Mouse (Mus musculus) myocyte (in vitro differentiated cells): Measurements from ENCODE around the gene 1700123O20Rik. TPM values are rescaled to one million over a fixed set of nuclear protein-coding genes. Genes with fewer than 3 reads are reported as not detected.

Experiments used
- H3K27me3 ChIP-seq: one replicate; pipeline ENCODE4 v1.6.1; 2011; ENCODE audit not compliant: control insufficient read depth, insufficient read depth, insufficient read length
- H3K36me3 ChIP-seq: one replicate; pipeline ENCODE4 v1.6.1; 2011; ENCODE audit not compliant: control insufficient read depth, insufficient read depth
- H3K4me2 ChIP-seq: one replicate; pipeline ENCODE4 v1.6.1; 2011; ENCODE audit warnings: low read depth, control low read depth
- H3K4me3 ChIP-seq: one replicate; pipeline ENCODE4 v1.5.1; 2011; ENCODE audit warnings: mild to moderate bottlenecking, control low read depth, moderate library complexity
- H3K79me2 ChIP-seq: one replicate; pipeline ENCODE4 v1.6.1; 2011; ENCODE audit not compliant: control insufficient read depth, insufficient read depth
- H3ac ChIP-seq: one replicate; pipeline ENCODE4 v1.6.1; 2011; ENCODE audit not compliant: control insufficient read depth, insufficient read length
- CEBPB ChIP-seq: IDR thresholded peaks from 2 replicates; pipeline ENCODE4 v1.6.1; 2011; ENCODE audit warnings: mild to moderate bottlenecking, moderate library complexity; ENCODE audit not compliant: poor library complexity, insufficient read depth, severe bottlenecking
- E2F4 ChIP-seq: IDR thresholded peaks from one replicate; pipeline ENCODE4 v1.6.1; 2011; ENCODE audit warnings: mild to moderate bottlenecking, control low read depth, moderate library complexity; ENCODE audit not compliant: insufficient read depth
- MAX ChIP-seq: IDR thresholded peaks from one replicate; pipeline ENCODE4 v1.6.1; 2011; ENCODE audit warnings: low read depth, mild to moderate bottlenecking, control low read depth
- MYOD1 ChIP-seq, 3 experiments: IDR thresholded peaks; one replicate each; pipeline ENCODE4 v1.6.1; 2011; ENCODE audit warnings: control low read depth in 2 of 3, low read depth in 2 of 3, mild to moderate bottlenecking in 2 of 3, moderate library complexity in 1 of 3; ENCODE audit not compliant: insufficient read length in 2 of 3, control insufficient read depth in 1 of 3
- MYOG ChIP-seq, 3 experiments: IDR thresholded peaks; one replicate each; pipeline ENCODE4 v1.6.1; 2011; ENCODE audit warnings: control low read depth in 2 of 3, low read depth in 2 of 3, mild to moderate bottlenecking in 2 of 3; ENCODE audit not compliant: insufficient read length in 2 of 3, control insufficient read depth in 1 of 3, insufficient read depth in 1 of 3
- POLR2A ChIP-seq: IDR thresholded peaks from one replicate; pipeline ENCODE4 v1.6.1; 2011; ENCODE audit warnings: low read depth, mild to moderate bottlenecking, control low read depth, moderate library complexity; ENCODE audit not compliant: insufficient read length
- POLR2AphosphoS2 ChIP-seq: IDR thresholded peaks from one replicate; pipeline ENCODE4 v1.6.1; 2011; ENCODE audit warnings: low read depth, control low read depth; ENCODE audit not compliant: insufficient read length
- REST ChIP-seq: IDR thresholded peaks from one replicate; pipeline ENCODE4 v1.6.1; 2011; ENCODE audit warnings: mild to moderate bottlenecking, control low read depth, moderate library complexity; ENCODE audit not compliant: insufficient read depth, insufficient read length
- SRF ChIP-seq: IDR thresholded peaks from one replicate; pipeline ENCODE4 v1.6.1; 2011; ENCODE audit warnings: low read depth; ENCODE audit not compliant: control insufficient read depth, insufficient read length
- TCF12 ChIP-seq: IDR thresholded peaks from one replicate; pipeline ENCODE4 v1.6.1; 2011; ENCODE audit warnings: mild to moderate bottlenecking, control low read depth; ENCODE audit not compliant: poor library complexity, insufficient read depth, severe bottlenecking
- TCF3 ChIP-seq: IDR thresholded peaks from one replicate; pipeline ENCODE4 v1.6.1; 2011; ENCODE audit warnings: low read depth, control low read depth; ENCODE audit not compliant: insufficient read length
- USF1 ChIP-seq: IDR thresholded peaks from one replicate; pipeline ENCODE4 v1.6.1; 2011; ENCODE audit warnings: low read depth, mild to moderate bottlenecking, control low read depth, moderate library complexity
- polyA plus RNA-seq: library from polyadenylated mRNA; unstranded; fragments of >200 nt; fragmentation: generic; extraction: Trizol; gene quantifications from one replicate; pipeline ENCODE4 v1.2.1, GENCODE M21; 2012; ENCODE audit warnings: missing spikeins

1700123O20Rik gene
- polyA plus RNA-seq, 1 experiment = 36.3 TPM

DNA sequence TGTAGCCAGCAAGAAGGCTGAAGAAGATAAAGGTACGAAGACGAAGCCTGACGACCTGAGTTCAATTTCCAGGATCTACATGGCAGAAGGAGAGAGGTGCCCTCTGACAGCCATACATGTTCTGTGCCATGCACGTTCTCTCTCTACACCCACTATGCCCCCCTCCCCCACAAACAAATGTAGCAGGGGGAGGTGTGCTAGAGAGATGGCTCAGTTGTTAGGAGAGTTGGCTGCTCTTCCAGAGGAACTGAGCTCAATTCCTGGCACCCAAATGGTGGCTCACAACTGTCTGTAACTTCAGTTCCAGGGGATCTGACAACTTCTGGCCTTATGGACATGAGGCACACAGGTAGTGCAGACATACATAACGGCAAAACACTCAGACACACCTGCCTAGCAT, 9.7 kb upstream of the 1700123O20Rik start:
- TF ChIP-seq SRF = no peak
- TF ChIP-seq TCF12 = no peak
- no peak for TF ChIP-seq TCF3
- no peak for TF ChIP-seq POLR2A
- TF ChIP-seq REST = no peak
- no peak for TF ChIP-seq MYOG (IDR thresholded peaks at IDR 0.05; ENCODE audit: control insufficient read depth in 1 of 3, insufficient read depth in 1 of 3, insufficient read length in 2 of 3, low read depth in 2 of 3)
- TF ChIP-seq E2F4 = no peak
- no peak for TF ChIP-seq POLR2AphosphoS2
- no peak for TF ChIP-seq MAX
- no peak for TF ChIP-seq MYOD1 (IDR thresholded peaks at IDR 0.05; ENCODE audit: control insufficient read depth in 1 of 3, insufficient read length in 2 of 3, low read depth in 2 of 3)
- no peak for TF ChIP-seq CEBPB
- TF ChIP-seq USF1 = no peak
- H3ac ChIP-seq = no peak overlapping the region

DNA sequence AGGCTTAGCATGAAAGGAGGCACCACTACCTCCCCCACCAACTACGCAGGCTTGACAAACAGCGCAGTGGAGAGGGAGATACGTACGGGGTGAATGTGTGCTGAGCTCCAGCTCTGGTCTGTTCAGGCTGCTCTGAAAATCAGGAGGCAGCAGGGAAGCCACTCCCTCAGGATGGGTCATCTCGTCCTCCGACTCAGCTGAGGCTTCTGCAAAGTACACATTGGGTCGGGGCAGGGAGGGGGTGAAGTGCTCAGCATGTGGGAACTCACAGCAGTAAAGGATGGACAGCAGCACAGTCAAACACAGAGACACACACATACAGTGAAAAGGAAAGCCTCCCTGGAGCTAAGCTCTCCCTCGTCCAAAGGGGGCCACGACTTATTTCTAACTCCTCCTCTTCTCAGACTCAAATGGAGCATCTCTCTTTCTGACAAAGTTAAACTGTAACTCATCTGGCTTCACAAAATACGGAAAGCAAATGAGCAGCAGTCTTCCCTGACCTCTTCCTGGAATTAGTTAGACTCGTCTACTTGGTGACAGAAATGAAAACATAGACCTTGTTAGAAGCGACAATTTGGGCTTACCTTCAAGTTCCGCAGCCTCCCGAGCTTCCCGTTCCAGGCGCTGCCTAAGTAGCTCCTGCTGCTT, 7.2 kb upstream of the 1700123O20Rik start:
- H3K36me3 ChIP-seq = peaks cover 30% of the 10 kb centered on the region
- no peak overlapping the region for H3K4me3 ChIP-seq
- H3ac ChIP-seq = no peak overlapping the region
- no peak for TF ChIP-seq E2F4
- TF ChIP-seq POLR2A = no peak
- H3K27me3 ChIP-seq = no peaks in the 10 kb centered on the region
- H3K4me2 ChIP-seq = no peak overlapping the region
- peaks cover 31% of the 10 kb centered on the region for H3K79me2 ChIP-seq

More for the DNA sequence above, 9.7 kb upstream of the 1700123O20Rik start:
- H3K36me3 ChIP-seq = peaks cover 26% of the 10 kb centered on the region
- no peak overlapping the region for H3K4me2 ChIP-seq
- H3K27me3 ChIP-seq = no peaks in the 10 kb centered on the region
- H3K79me2 ChIP-seq = peaks cover 9% of the 10 kb centered on the region
- H3K4me3 ChIP-seq = no peak overlapping the region

DNA sequence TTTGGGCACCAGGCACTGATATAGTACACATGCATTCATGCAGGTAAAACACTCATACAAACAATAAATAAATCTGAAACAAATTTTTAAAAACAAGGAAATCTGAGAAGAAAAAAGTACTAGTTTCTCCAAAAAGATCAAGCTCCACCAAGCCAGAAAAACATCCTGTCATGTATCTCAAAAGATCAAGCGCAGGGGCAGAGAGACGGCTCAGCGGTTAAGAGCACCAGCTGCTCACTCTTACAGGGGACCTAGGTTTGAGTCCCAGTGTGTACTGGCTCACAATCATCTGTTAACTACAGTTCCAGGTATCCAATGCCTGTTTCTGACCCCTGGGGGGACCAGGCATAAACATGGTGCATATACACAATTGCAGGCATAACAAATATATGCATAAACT, 3.6 kb upstream of the 1700123O20Rik start:
- Histone ChIP-seq H3K79me2 (peaks cover 55% of the 10 kb centered on the region), H3K4me3 (no peak overlapping the region), H3K27me3 (no peaks in the 10 kb centered on the region), H3ac (no peak overlapping the region), H3K36me3 (peaks cover 25% of the 10 kb centered on the region), H3K4me2 (no peak overlapping the region)
- TF ChIP-seq REST = no peak
- no peak for TF ChIP-seq MAX
- no peak for TF ChIP-seq MYOD1 (IDR thresholded peaks at IDR 0.05; ENCODE audit: control insufficient read depth in 1 of 3, insufficient read length in 2 of 3, low read depth in 2 of 3)
- TF ChIP-seq POLR2A = no peak
- no peak for TF ChIP-seq USF1
- no peak for TF ChIP-seq TCF12
- no peak for TF ChIP-seq TCF3
- TF ChIP-seq CEBPB = no peak
- TF ChIP-seq SRF = no peak
- TF ChIP-seq E2F4 = no peak
- no peak for TF ChIP-seq POLR2AphosphoS2
- TF ChIP-seq MYOG (IDR thresholded peaks at IDR 0.05; ENCODE audit: control insufficient read depth in 1 of 3, insufficient read depth in 1 of 3, insufficient read length in 2 of 3, low read depth in 2 of 3) = no peak

DNA sequence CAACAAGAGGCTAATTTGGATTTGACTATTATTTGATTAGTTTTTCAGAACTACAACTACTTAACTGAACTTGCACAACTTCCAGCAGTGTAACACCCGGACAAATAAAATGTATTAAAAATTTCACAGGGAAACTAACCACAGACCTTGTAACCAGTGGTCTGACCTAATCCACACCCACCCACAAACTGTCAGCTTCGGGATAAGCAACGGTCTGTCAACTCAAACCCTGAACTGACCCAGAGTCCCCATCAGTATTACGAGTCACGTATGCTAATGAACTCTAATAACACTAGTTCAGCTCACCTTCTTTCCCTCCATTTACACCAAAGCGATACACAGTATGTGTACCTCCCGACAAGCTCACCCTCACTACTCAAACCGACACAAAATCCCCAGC, 545 bp upstream of the 1700123O20Rik start:
- Histone ChIP-seq H3K27me3 (no peaks in the 10 kb centered on the region), H3K4me3 (peak overlapping the region; percentile 95), H3K4me2 (peak overlapping the region; percentile 76), H3K79me2 (peaks cover 80% of the 10 kb centered on the region), H3K36me3 (peaks cover 14% of the 10 kb centered on the region), H3ac (peak overlapping the region; percentile 99)
- no peak for TF ChIP-seq MYOD1 (IDR thresholded peaks at IDR 0.05; ENCODE audit: control insufficient read depth in 1 of 3, insufficient read length in 2 of 3, low read depth in 2 of 3)
- TF ChIP-seq USF1 = no peak
- no peak for TF ChIP-seq CEBPB
- no peak for TF ChIP-seq POLR2AphosphoS2
- no peak for TF ChIP-seq TCF12
- TF ChIP-seq SRF = no peak
- no peak for TF ChIP-seq MAX
- no peak for TF ChIP-seq MYOG (IDR thresholded peaks at IDR 0.05; ENCODE audit: control insufficient read depth in 1 of 3, insufficient read depth in 1 of 3, insufficient read length in 2 of 3, low read depth in 2 of 3)

DNA sequence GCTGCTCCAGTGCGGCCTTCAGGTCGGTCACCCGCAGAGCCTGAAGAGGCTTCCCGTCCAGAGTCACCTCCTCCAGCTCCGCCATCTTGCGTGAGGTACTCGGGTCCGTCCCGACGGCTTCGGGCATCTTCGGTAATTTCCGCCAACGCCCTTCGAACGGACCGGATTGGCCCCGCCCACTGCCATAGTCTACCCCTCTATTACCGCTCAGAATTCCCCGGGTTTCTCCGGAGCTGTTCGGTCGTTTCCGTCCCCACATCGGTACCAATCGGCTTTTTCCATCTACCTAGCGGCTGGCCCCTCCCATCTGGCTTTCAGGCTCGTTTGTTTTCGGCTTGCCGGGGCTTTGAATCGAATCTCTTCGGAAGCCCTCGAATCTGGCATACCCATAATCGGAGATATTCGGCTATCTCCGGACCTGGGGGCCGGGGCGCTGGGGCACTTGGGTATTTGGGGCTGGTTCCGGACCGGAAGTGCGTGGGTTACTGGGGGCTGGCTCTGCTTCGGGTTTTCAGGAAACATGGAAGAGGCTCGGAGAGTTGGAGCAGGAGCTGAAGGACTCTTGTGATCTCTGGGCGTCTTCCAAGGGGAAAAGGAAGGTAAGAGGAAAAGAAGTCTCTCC, 617 bp downstream of the 1700123O20Rik start, which contains the start of gene Acin1:
Gene Acin1, minus strand, starts transcription at position 410 of the 622 bp plus-strand sequence.
- Histone ChIP-seq H3K36me3 (peaks cover 14% of the 10 kb centered on the region), H3K27me3 (no peaks in the 10 kb centered on the region), H3ac (peak within 1 kb of the TSS; percentile 99), H3K79me2 (peaks cover 73% of the 10 kb centered on the region), H3K4me3 (peak within 1 kb of the TSS; percentile 95), H3K4me2 (peak within 1 kb of the TSS; percentile 76)
- TF ChIP-seq POLR2AphosphoS2 (peak; percentile 85), POLR2A (peak; percentile 77), TCF3 (no peak)
